In genomic region chr13:31633259-31633658, GRCm38 (mm10) we compare ENCODE assay signal across 24 mouse cellular contexts. TPM values are rescaled to one million over a fixed set of nuclear protein-coding genes. Genes with fewer than 3 reads are reported as not detected.
"Had no signal": no experiment of that assay in that cellular context is flagged by ENCODE, and none has a peak within 500 bp of the region (broad histone marks: within the 10 kb centered on the region; RNA-seq: fewer than 3 reads in every experiment).

No protein-coding gene starts in this region.

- H3K27ac ChIP-seq: heart, adult 2 months; heart, embryonic 13.5 days; heart, embryonic 15.5 days; hindbrain, embryonic 13.5 days; hindbrain, embryonic 15.5 days; hindbrain, postnatal 0 days; kidney, embryonic 15.5 days; kidney, postnatal 0 days; limb, embryonic 13.5 days; limb, embryonic 15.5 days; liver, embryonic 12.5 days had no signal

- ATAC-seq: hindbrain, postnatal 0 days; liver, embryonic 12.5 days had no signal

- H3K9ac ChIP-seq: heart, embryonic 13.5 days; heart, embryonic 15.5 days; hindbrain, embryonic 13.5 days; hindbrain, embryonic 15.5 days; kidney, embryonic 15.5 days; limb, embryonic 13.5 days; limb, embryonic 15.5 days; liver, embryonic 12.5 days had no signal

- H3K36me3 ChIP-seq: heart, embryonic 13.5 days; heart, embryonic 15.5 days; hindbrain, embryonic 13.5 days; hindbrain, embryonic 15.5 days; kidney, embryonic 15.5 days; limb, embryonic 13.5 days; limb, embryonic 15.5 days; liver, embryonic 12.5 days had no signal

- H3K4me1 ChIP-seq: liver, embryonic 12.5 days had no signal

- DNase-seq: gastrocnemius, postnatal 14 days; gastrocnemius, postnatal 36 days; heart, adult 11 months; heart, postnatal 14 days; kidney, adult 2 months; kidney, postnatal 14 days; kidney, postnatal 36 days; layer of hippocampus, adult 9-11 months; layer of hippocampus, postnatal 36 days; left cerebral cortex, postnatal 4 days had no signal

- H3K4me3 ChIP-seq: heart, adult 2 months; heart, embryonic 13.5 days; heart, embryonic 15.5 days; hindbrain, embryonic 13.5 days; hindbrain, embryonic 15.5 days; kidney, embryonic 15.5 days; limb, embryonic 13.5 days; limb, embryonic 15.5 days; liver, embryonic 12.5 days had no signal

- H3K9me3 ChIP-seq: heart, embryonic 13.5 days; heart, embryonic 15.5 days; hindbrain, embryonic 13.5 days; hindbrain, embryonic 15.5 days; kidney, embryonic 15.5 days; limb, embryonic 13.5 days; limb, embryonic 15.5 days; liver, embryonic 12.5 days had no signal

- H3K4me2 ChIP-seq: heart, embryonic 11.5 days; heart, embryonic 13.5 days; heart, embryonic 15.5 days; hindbrain, embryonic 13.5 days; hindbrain, embryonic 15.5 days; kidney, embryonic 15.5 days; limb, embryonic 13.5 days; limb, embryonic 15.5 days; liver, embryonic 12.5 days had no signal

RNA-seq across cellular contexts. Expression of gene Foxf2, which starts 7.6 kb away (rescaled TPM):
- polyA plus RNA-seq: heart, postnatal 0 days; kidney, adult 2 months; kidney, postnatal 0 days; liver, adult 2 months had no signal
